Mouse (Mus musculus): ENCODE results near the gene Lgmn. TPM values are rescaled to one million over a fixed set of nuclear protein-coding genes. Genes with fewer than 3 reads are reported as not detected.

Gene Lgmn
- polyA plus RNA-seq, 1 experiment from 2014 or later = 95.4 TPM

DNA sequence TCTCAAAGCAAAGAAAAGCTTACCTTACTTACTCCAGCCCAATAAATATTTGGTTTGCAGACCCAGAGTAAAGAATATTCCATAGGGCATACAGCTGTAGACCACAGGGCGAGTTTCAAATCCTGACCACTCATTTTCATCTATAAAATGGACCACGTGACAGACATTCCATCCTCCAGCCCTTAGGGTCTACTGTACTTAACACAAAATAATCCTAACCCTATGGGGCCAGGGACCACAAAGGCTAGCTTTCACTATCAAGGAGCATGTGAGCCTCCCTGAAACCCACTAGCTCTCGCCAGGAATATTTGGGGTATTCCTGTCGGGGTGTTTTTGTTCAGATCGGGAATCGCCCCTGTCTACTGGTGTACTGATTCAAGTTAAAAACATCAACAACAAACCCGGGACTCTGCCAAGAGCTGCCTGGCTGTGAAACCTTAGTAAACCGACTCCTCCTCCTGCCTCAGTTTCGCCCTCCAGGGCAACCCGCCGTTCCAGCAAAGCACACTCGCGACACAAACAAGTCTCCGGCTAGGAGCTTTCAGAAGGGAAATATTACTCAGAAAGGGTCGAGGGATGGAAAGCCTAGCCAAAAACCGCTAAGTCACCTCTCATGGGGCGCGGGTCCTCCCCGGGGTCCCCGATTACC lies 506 bp downstream of the Lgmn start:
- peak; percentile 26 for ATAC-seq (ENCODE audit: low FRiP score, low TSS enrichment)

DNA sequence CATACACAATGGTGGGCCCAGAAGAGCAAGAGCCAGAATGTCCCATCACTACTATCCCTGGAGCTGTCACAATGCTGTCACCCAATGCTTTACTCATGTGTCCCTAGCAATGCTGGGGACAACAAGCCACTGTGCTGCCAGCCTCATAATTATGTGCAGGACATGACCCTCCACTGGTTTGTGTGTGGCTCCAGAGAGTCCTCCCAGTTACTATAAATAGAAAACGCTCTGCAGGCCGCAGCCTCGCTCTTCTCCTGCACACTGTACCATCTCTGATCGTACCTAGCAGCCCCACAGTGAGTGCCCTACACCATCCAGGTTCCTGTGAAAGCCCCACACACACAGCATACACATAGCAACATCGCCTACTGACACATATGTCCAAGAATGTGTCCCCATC lies 1.7 kb downstream of the Lgmn start:
- Histone ChIP-seq H3K27me3 (ENCODE audit: control insufficient read depth, insufficient read depth, low read length) (no peaks in the 10 kb centered on the region), H3K9ac (ENCODE audit: low read depth, low read length) (no peak overlapping the region), H3K9me3 (ENCODE audit: control insufficient read depth, low read length) (no peaks in the 10 kb centered on the region), H3K36me3 (ENCODE audit: control insufficient read depth, insufficient read depth, low read length) (no peaks in the 10 kb centered on the region), H3K4me3 (ENCODE audit: low read length) (no peak overlapping the region; the same call in 1 of the 2 replicates), H3K27ac (ENCODE audit: low read depth, low read length) (no peak overlapping the region), H3K4me1 (ENCODE audit: control insufficient read depth, insufficient read depth, low read length) (peaks cover 11% of the 10 kb centered on the region), H3K4me2 (replicated peaks; ENCODE audit: low read depth, low read length) (no peak overlapping the region)
- ATAC-seq (ENCODE audit: low FRiP score, low TSS enrichment) = no peak
- 73% methylated on average over 5 of the region's 5 CpGs for WGBS

More for the DNA sequence above, 506 bp downstream of the Lgmn start:
- peak overlapping the region; percentile 79 for H3K4me2 ChIP-seq (replicated peaks; ENCODE audit: low read depth, low read length)
- H3K9me3 ChIP-seq (ENCODE audit: control insufficient read depth, low read length) = no peaks in the 10 kb centered on the region
- 4% methylated on average over 20 of the region's 20 CpGs for WGBS
- H3K36me3 ChIP-seq (ENCODE audit: control insufficient read depth, insufficient read depth, low read length) = no peaks in the 10 kb centered on the region
- no peaks in the 10 kb centered on the region for H3K27me3 ChIP-seq (ENCODE audit: control insufficient read depth, insufficient read depth, low read length)
- no peak overlapping the region for H3K27ac ChIP-seq (ENCODE audit: low read depth, low read length)
- peak overlapping the region; percentile 68 for H3K9ac ChIP-seq (ENCODE audit: low read depth, low read length)
- peaks cover 11% of the 10 kb centered on the region for H3K4me1 ChIP-seq (ENCODE audit: control insufficient read depth, insufficient read depth, low read length)
- peak overlapping the region; percentile 76 for H3K4me3 ChIP-seq (ENCODE audit: low read length)

DNA sequence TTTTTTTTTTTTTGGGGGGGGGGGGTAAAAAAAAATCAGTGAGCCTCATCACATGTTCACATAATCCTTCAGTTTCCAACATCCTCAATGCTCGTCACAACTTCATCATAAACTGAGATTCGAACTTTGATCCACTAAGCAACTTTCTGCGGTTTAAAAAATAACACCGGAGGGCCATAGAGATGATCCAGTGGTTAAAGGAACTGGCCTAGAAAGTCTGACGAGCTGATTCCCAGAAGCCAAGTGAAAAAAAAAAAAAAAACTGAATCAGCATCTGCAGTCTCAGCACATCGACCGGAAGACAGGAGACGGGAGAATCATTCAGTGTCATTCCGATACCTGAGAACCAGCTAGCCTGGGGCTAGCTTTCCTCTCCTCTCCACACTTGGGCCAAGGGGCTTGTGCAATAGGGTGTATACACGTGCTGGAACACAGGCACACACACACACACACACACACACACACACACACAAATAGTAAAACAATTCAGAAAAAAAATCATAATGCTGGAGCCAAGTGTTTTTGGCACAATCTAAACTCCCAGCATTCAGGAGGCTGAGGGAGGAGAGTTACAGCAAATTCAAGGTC lies 2.6 kb downstream of the Lgmn start:
- no peaks in the 10 kb centered on the region for H3K36me3 ChIP-seq (ENCODE audit: control insufficient read depth, insufficient read depth, low read length)
- H3K4me2 ChIP-seq (replicated peaks; ENCODE audit: low read depth, low read length) = no peak overlapping the region
- 59% methylated on average over 10 of the region's 10 CpGs for WGBS
- no peak overlapping the region for H3K9ac ChIP-seq (ENCODE audit: low read depth, low read length)
- no peak for ATAC-seq (ENCODE audit: low FRiP score, low TSS enrichment)
- peaks cover 11% of the 10 kb centered on the region for H3K4me1 ChIP-seq (ENCODE audit: control insufficient read depth, insufficient read depth, low read length)
- H3K9me3 ChIP-seq (ENCODE audit: control insufficient read depth, low read length) = no peaks in the 10 kb centered on the region
- H3K27me3 ChIP-seq (ENCODE audit: control insufficient read depth, insufficient read depth, low read length) = no peaks in the 10 kb centered on the region
- no peak overlapping the region for H3K4me3 ChIP-seq (ENCODE audit: low read length)
- no peak overlapping the region for H3K27ac ChIP-seq (ENCODE audit: low read depth, low read length)

DNA sequence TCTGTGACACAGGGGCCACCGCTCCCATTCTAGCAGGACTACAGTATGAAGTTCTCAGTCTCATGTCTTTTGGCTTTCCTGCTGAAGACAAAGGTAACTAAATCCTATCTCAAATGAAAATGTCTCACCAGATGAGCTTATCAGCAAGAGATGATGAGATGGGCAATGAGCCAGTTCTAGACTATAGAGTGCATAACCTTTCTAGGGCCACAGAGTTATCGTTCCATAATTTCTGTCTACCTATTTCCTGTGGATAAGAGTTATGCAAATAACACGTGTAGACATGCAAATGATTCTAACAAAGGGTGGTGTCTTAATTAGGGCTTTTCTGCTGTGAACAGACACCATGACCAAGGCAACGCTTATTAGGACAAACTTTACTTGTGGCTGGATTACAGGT lies 5.5 kb downstream of the Lgmn start:
- H3K4me3 ChIP-seq (ENCODE audit: low read length) = no peak overlapping the region
- H3K9ac ChIP-seq (ENCODE audit: low read depth, low read length) = no peak overlapping the region
- H3K27me3 ChIP-seq (ENCODE audit: control insufficient read depth, insufficient read depth, low read length) = no peaks in the 10 kb centered on the region
- 94% methylated on average over 4 of the region's 4 CpGs for WGBS
- peaks cover 5% of the 10 kb centered on the region; the same call in 1 of the 2 replicates for H3K4me1 ChIP-seq (ENCODE audit: control insufficient read depth, insufficient read depth, low read length)
- no peak overlapping the region for H3K27ac ChIP-seq (ENCODE audit: low read depth, low read length)
- H3K4me2 ChIP-seq (replicated peaks; ENCODE audit: low read depth, low read length) = no peak overlapping the region
- H3K9me3 ChIP-seq (ENCODE audit: control insufficient read depth, low read length) = no peaks in the 10 kb centered on the region
- H3K36me3 ChIP-seq (ENCODE audit: control insufficient read depth, insufficient read depth, low read length) = no peaks in the 10 kb centered on the region
- ATAC-seq (ENCODE audit: low FRiP score, low TSS enrichment) = no peak

DNA sequence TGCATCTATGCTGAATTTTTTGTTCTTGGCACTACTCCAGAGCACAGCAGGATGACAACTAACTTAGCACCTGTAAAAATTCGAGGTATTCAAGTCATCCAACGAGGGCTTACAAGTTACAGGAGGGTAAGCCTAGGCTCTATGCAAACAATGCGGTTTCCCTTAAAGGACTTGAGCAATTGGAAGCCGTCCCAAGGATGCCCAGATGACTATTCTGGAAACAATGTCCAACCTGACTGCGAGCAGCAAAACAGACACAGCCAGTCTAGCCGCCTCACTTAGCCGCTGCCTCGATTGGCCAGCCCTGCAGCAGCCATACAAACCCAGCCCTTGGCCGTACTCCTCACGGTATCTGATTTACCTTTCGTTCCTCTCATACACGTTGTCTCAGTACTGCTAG lies 7.4 kb downstream of the Lgmn start:
- no peaks in the 10 kb centered on the region for H3K27me3 ChIP-seq (ENCODE audit: control insufficient read depth, insufficient read depth, low read length)
- no peak overlapping the region for H3K4me3 ChIP-seq (ENCODE audit: low read length)
- no peaks in the 10 kb centered on the region for H3K36me3 ChIP-seq (ENCODE audit: control insufficient read depth, insufficient read depth, low read length)
- H3K4me2 ChIP-seq (replicated peaks; ENCODE audit: low read depth, low read length) = no peak overlapping the region
- ATAC-seq (ENCODE audit: low FRiP score, low TSS enrichment) = no peak
- H3K9me3 ChIP-seq (ENCODE audit: control insufficient read depth, low read length) = no peaks in the 10 kb centered on the region
- H3K4me1 ChIP-seq (ENCODE audit: control insufficient read depth, insufficient read depth, low read length) = no peaks in the 10 kb centered on the region
- 85% methylated on average over 12 of the region's 12 CpGs for WGBS
- no peak overlapping the region for H3K9ac ChIP-seq (ENCODE audit: low read depth, low read length)
- no peak overlapping the region for H3K27ac ChIP-seq (ENCODE audit: low read depth, low read length)

DNA sequence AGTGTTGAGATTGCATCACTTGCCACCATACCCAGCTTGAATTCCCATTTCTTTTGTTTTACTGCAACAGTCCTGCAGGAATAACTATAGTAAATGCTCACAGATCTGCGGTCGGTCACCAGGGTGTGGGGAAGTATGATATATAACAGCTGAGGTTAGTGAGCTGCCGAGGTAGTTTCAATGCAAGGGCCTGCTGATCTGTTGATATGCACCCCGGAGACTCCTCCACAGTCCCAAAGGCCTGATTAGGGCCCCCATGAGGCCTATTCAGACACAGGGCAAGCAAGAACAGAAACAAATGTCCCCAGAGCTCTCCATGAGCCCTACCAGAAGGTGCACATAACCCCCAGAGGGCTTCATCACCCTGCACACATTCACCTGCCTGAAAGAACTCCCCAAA lies 9.4 kb downstream of the Lgmn start:
- Histone ChIP-seq H3K36me3 (ENCODE audit: control insufficient read depth, insufficient read depth, low read length) (peaks cover 3% of the 10 kb centered on the region; the same call in 1 of the 2 replicates), H3K9me3 (ENCODE audit: control insufficient read depth, low read length) (no peaks in the 10 kb centered on the region), H3K9ac (ENCODE audit: low read depth, low read length) (no peak overlapping the region), H3K27me3 (ENCODE audit: control insufficient read depth, insufficient read depth, low read length) (no peaks in the 10 kb centered on the region), H3K4me3 (ENCODE audit: low read length) (no peak overlapping the region), H3K4me2 (replicated peaks; ENCODE audit: low read depth, low read length) (no peak overlapping the region), H3K4me1 (ENCODE audit: control insufficient read depth, insufficient read depth, low read length) (no peaks in the 10 kb centered on the region), H3K27ac (ENCODE audit: low read depth, low read length) (no peak overlapping the region)
- no peak for ATAC-seq (ENCODE audit: low FRiP score, low TSS enrichment)
- WGBS = 72% methylated on average over 4 of the region's 4 CpGs

DNA sequence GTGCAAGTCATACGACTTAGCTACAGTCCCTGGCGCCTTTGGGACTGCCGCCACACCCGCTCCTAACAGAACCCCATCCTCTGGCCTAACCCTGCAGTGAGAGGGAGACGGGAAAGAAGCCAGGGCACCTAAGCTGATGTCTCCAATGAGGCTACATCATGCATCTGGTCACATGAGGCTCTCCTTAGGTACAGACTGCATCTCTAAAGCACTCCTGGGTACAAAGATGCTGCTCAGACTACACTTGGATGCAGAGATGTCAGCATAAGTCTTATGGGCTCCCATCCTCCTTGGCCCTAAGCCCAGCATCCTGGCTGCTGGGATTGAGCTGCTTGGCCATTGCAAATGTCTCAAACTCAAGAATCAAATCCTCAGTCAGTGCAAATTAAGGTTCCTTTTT lies 10.0 kb downstream of the Lgmn start:
- ATAC-seq (ENCODE audit: low FRiP score, low TSS enrichment) = no peak
- H3K4me2 ChIP-seq (replicated peaks; ENCODE audit: low read depth, low read length) = no peak overlapping the region
- WGBS = 93% methylated on average over 5 of the region's 5 CpGs
- no peak overlapping the region for H3K27ac ChIP-seq (ENCODE audit: low read depth, low read length)
- no peaks in the 10 kb centered on the region for H3K27me3 ChIP-seq (ENCODE audit: control insufficient read depth, insufficient read depth, low read length)
- no peak overlapping the region for H3K4me3 ChIP-seq (ENCODE audit: low read length)
- H3K9ac ChIP-seq (ENCODE audit: low read depth, low read length) = no peak overlapping the region
- peaks cover 3% of the 10 kb centered on the region; the same call in 1 of the 2 replicates for H3K36me3 ChIP-seq (ENCODE audit: control insufficient read depth, insufficient read depth, low read length)
- no peaks in the 10 kb centered on the region for H3K9me3 ChIP-seq (ENCODE audit: control insufficient read depth, low read length)
- H3K4me1 ChIP-seq (ENCODE audit: control insufficient read depth, insufficient read depth, low read length) = no peaks in the 10 kb centered on the region

DNA sequence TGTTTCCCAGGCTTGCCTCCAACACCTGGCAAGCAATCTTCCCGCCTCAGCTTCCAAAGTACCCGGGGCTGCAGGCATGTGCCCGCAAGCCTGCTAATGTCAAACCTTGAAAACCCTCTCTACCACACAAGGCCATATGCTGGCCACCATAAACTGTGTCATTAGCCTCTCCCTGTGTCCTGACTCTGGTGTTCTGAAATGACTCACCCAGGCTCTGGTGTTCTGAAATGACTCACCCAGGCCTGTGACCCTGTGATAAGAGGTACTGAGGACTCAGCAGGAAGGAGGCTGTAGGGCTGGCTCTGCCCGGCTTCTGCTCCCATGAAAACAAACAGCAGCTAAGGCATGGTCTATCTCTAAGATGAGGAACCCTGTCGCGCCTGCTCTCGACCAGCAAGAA lies 13.3 kb downstream of the Lgmn start:
- Histone ChIP-seq H3K36me3 (ENCODE audit: control insufficient read depth, insufficient read depth, low read length) (peaks cover 3% of the 10 kb centered on the region; the same call in 1 of the 2 replicates), H3K4me2 (replicated peaks; ENCODE audit: low read depth, low read length) (no peak overlapping the region), H3K27me3 (ENCODE audit: control insufficient read depth, insufficient read depth, low read length) (no peaks in the 10 kb centered on the region), H3K27ac (ENCODE audit: low read depth, low read length) (no peak overlapping the region), H3K4me3 (ENCODE audit: low read length) (no peak overlapping the region), H3K4me1 (ENCODE audit: control insufficient read depth, insufficient read depth, low read length) (no peaks in the 10 kb centered on the region), H3K9ac (ENCODE audit: low read depth, low read length) (no peak overlapping the region), H3K9me3 (ENCODE audit: control insufficient read depth, low read length) (no peaks in the 10 kb centered on the region)
- WGBS = 94% methylated on average over 7 of the region's 7 CpGs
- ATAC-seq (ENCODE audit: low FRiP score, low TSS enrichment) = no peak

DNA sequence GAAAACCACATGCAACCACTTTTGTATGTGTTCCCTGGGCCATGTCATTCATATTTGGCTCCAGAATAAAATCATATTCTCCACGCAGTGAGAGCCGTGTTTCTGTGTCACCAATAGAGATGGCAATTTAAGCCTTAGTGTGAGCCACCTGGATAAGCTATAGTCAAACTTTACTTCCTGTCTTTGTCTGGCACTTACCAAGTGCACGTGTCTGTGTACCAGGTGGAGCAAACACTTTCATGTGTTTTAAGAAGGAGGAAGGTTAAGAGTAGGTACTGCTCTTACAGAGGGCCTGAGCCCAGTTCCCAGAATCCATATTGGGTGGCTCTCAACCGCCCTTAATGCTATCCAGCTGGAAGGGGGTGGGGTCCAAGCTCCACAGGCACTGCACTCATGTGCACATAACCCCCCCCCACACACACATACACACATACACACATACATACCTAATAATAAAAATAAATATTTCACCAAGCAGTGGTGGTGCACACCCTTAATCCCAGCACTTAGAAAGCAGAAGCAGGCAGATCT lies 14.5 kb downstream of the Lgmn start:
- no peak overlapping the region for H3K9ac ChIP-seq (ENCODE audit: low read depth, low read length)
- H3K4me1 ChIP-seq (ENCODE audit: control insufficient read depth, insufficient read depth, low read length) = no peaks in the 10 kb centered on the region
- H3K4me2 ChIP-seq (replicated peaks; ENCODE audit: low read depth, low read length) = no peak overlapping the region
- no peaks in the 10 kb centered on the region for H3K27me3 ChIP-seq (ENCODE audit: control insufficient read depth, insufficient read depth, low read length)
- H3K27ac ChIP-seq (ENCODE audit: low read depth, low read length) = no peak overlapping the region
- no peak overlapping the region for H3K4me3 ChIP-seq (ENCODE audit: low read length)
- 87% methylated on average over 4 of the region's 4 CpGs for WGBS
- H3K36me3 ChIP-seq (ENCODE audit: control insufficient read depth, insufficient read depth, low read length) = peaks cover 3% of the 10 kb centered on the region; the same call in 1 of the 2 replicates
- no peak for ATAC-seq (ENCODE audit: low FRiP score, low TSS enrichment)
- H3K9me3 ChIP-seq (ENCODE audit: control insufficient read depth, low read length) = no peaks in the 10 kb centered on the region

Measured in kidney, embryonic 14.5 days (tissue).